15 mouse cellular contexts compared by ENCODE assay signal in the genomic region with DNA sequence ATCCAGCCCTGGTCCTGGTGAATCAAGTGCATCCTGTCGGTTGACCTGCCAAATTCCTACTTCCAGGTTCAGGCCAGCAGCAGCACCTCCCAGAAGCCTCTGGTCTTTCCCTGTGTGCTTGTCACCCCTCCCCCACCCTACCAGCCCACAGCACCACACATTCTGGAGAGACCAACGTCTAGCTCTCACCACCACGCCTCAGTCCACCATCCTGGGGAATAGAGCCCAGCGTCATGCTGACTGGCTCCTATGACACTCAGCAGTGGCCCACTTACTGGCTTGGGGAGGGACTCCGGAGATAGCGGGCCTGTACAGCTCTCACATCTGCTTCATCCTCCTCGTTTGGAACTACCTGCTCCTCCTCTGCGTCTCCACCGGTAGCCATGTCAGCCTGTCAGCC. TPM values are rescaled to one million over a fixed set of nuclear protein-coding genes. Genes with fewer than 3 reads are reported as not detected.
A peak's percentile ranks its signal among the peaks of the same experiment; 100 is the strongest.
DNase-seq lines count a peak whose midpoint lies in the region; ATAC-seq and TF ChIP-seq lines count a peak whose summit lies in the region.
"Had no signal": no experiment of that assay in that cellular context is flagged by ENCODE, and none has a peak within 500 bp of the region (broad histone marks: within the 10 kb centered on the region; RNA-seq: fewer than 3 reads in every experiment).

No protein-coding gene starts in this region.

- no peaks in the 10 kb centered on the region for H3K4me1 ChIP-seq in forebrain, embryonic 11.5 days (replicated peaks; ENCODE audit: control insufficient read depth, insufficient read depth, low read length)
- no peaks in the 10 kb centered on the region for H3K4me1 ChIP-seq in forebrain, embryonic 14.5 days (ENCODE audit: control insufficient read depth, insufficient read depth, low read length)
- H3K4me1 ChIP-seq in ES-E14 (ENCODE audit: control insufficient read depth in 2 of 2, insufficient read depth in 2 of 2, low read length in 2 of 2, poor library complexity in 1 of 2) = peaks cover 11 to 16% of the 10 kb centered on the region in 2 experiments; a peak in 3 of 4 replicates
- H3K4me1 ChIP-seq in intestine, postnatal 0 days (replicated peaks; ENCODE audit: control insufficient read depth, insufficient read depth, low read length) = peaks cover 3% of the 10 kb centered on the region; the same call in 1 of the 2 replicates
- H3K4me1 ChIP-seq in liver, postnatal 0 days (ENCODE audit: insufficient read depth) = peaks cover 3% of the 10 kb centered on the region; the same call in 1 of the 2 replicates
- H3K4me1 ChIP-seq: forebrain, embryonic 12.5 days had no signal

- H3K4me2 ChIP-seq in forebrain, embryonic 11.5 days (ENCODE audit: low read depth, low read length, severe bottlenecking) = 0 out of 2 replicates have a peak overlapping the region, but pooled peaks have one; percentile 1
- H3K4me2 ChIP-seq in forebrain, embryonic 14.5 days (ENCODE audit: low read length) = no peak overlapping the region
- H3K4me2 ChIP-seq in intestine, postnatal 0 days (replicated peaks; ENCODE audit: low read depth) = 0 out of 2 replicates have a peak overlapping the region, but pooled peaks have one; percentile 37
- H3K4me2 ChIP-seq in liver, postnatal 0 days (ENCODE audit: low read depth, low read length) = no peak overlapping the region
- H3K4me2 ChIP-seq: forebrain, embryonic 12.5 days; liver, embryonic 12.5 days had no signal

- WGBS in forebrain, embryonic 11.5 days = 77% methylated on average over 9 of the region's 9 CpGs
- 79% methylated on average over 9 of the region's 9 CpGs for WGBS in forebrain, embryonic 14.5 days
- 74% methylated on average over 9 of the region's 9 CpGs for WGBS in intestine, postnatal 0 days
- 63% methylated on average over 9 of the region's 9 CpGs for WGBS in liver, postnatal 0 days (ENCODE audit: insufficient replicate concordance)

- H3K9ac ChIP-seq in forebrain, embryonic 11.5 days (ENCODE audit: low read length) = no peak overlapping the region
- H3K9ac ChIP-seq in forebrain, embryonic 14.5 days (ENCODE audit: low read length) = no peak overlapping the region
- peak overlapping the region; percentile 87 for H3K9ac ChIP-seq in ES-E14 (ENCODE audit: insufficient read depth, low read depth, low read length, poor library complexity, severe bottlenecking)
- no peak overlapping the region for H3K9ac ChIP-seq in intestine, postnatal 0 days (ENCODE audit: low read depth, low read length)
- H3K9ac ChIP-seq in liver, postnatal 0 days (replicated peaks) = no peak overlapping the region
- H3K9ac ChIP-seq: forebrain, embryonic 12.5 days; liver, embryonic 12.5 days had no signal

- no peaks in the 10 kb centered on the region; the same call in 1 of the 2 replicates for H3K9me3 ChIP-seq in forebrain, embryonic 11.5 days (ENCODE audit: control insufficient read depth, low read length)
- H3K9me3 ChIP-seq in forebrain, embryonic 14.5 days (replicated peaks; ENCODE audit: control insufficient read depth, low read length) = no peaks in the 10 kb centered on the region
- no peaks in the 10 kb centered on the region for H3K9me3 ChIP-seq in ES-E14 (ENCODE audit: control insufficient read depth, insufficient read depth, low read depth, low read length)
- no peaks in the 10 kb centered on the region for H3K9me3 ChIP-seq in intestine, postnatal 0 days (ENCODE audit: control insufficient read depth)
- H3K9me3 ChIP-seq in liver, postnatal 0 days (ENCODE audit: low read length) = no peaks in the 10 kb centered on the region
- H3K9me3 ChIP-seq: forebrain, embryonic 12.5 days; liver, embryonic 12.5 days had no signal

- DNase-seq in forebrain, embryonic 11.5 days (ENCODE audit: low spot score) = peak; percentile 47
- DNase-seq in forebrain, embryonic 14.5 days (ENCODE audit: low spot score) = no peak
- peak; percentile 54 for DNase-seq in ES-E14 (ENCODE audit: low read depth, low spot score)
- DNase-seq in heart, adult 9 months (ENCODE audit: low spot score in 2 of 2) = peak; percentile 14 to 31
- DNase-seq in ovary, postnatal 36 days (ENCODE audit: low spot score) = no peak
- DNase-seq in right cerebral cortex, postnatal 10 days (ENCODE audit: low spot score in 2 of 2) = no peak
- no peak for DNase-seq in liver, postnatal 0 days
- DNase-seq: kidney, postnatal 14 days had no signal

- H3K27me3 ChIP-seq in forebrain, embryonic 11.5 days (ENCODE audit: control insufficient read depth, insufficient read depth, low read length) = no peaks in the 10 kb centered on the region
- H3K27me3 ChIP-seq in forebrain, embryonic 14.5 days (replicated peaks; ENCODE audit: control insufficient read depth, insufficient read depth, low read length) = no peaks in the 10 kb centered on the region
- no peaks in the 10 kb centered on the region for H3K27me3 ChIP-seq in intestine, postnatal 0 days (replicated peaks; ENCODE audit: control insufficient read depth, insufficient read depth, low read length)
- H3K27me3 ChIP-seq in liver, postnatal 0 days (ENCODE audit: insufficient read depth, low read length) = no peaks in the 10 kb centered on the region
- H3K27me3 ChIP-seq: forebrain, embryonic 12.5 days; liver, embryonic 12.5 days; Patski had no signal

- no peak for TF ChIP-seq CTCF in intestine, postnatal 0 days (IDR thresholded peaks at IDR 0.05; ENCODE audit: low read depth)
- TF ChIP-seq CTCF in liver, postnatal 0 days (IDR thresholded peaks at IDR 0.05; ENCODE audit: low read depth) = no peak

- no peak overlapping the region for H3K27ac ChIP-seq in forebrain, embryonic 11.5 days (ENCODE audit: low read depth, low read length)
- no peak overlapping the region for H3K27ac ChIP-seq in forebrain, embryonic 14.5 days (ENCODE audit: low read depth, low read length)
- peak overlapping the region; percentile 99 for H3K27ac ChIP-seq in ES-E14 (ENCODE audit: insufficient read depth, low read depth, low read length, poor library complexity, severe bottlenecking)
- no peak overlapping the region for H3K27ac ChIP-seq in intestine, postnatal 0 days (ENCODE audit: low read depth, low read length)
- no peak overlapping the region for H3K27ac ChIP-seq in liver, postnatal 0 days (ENCODE audit: low read depth)
- H3K27ac ChIP-seq: forebrain, embryonic 12.5 days; liver, embryonic 12.5 days had no signal

- no peak overlapping the region for H3K4me3 ChIP-seq in forebrain, embryonic 11.5 days (ENCODE audit: low read depth, low read length)
- no peak overlapping the region for H3K4me3 ChIP-seq in forebrain, embryonic 14.5 days (ENCODE audit: low read depth, low read length)
- H3K4me3 ChIP-seq in ES-E14 (ENCODE audit: insufficient read depth in 1 of 2, low read depth in 1 of 2, low read length in 2 of 2, poor library complexity in 1 of 2, severe bottlenecking in 1 of 2) = peak overlapping the region; percentile 53 to 76
- H3K4me3 ChIP-seq in intestine, postnatal 0 days (ENCODE audit: low read depth, low read length) = no peak overlapping the region
- no peak overlapping the region for H3K4me3 ChIP-seq in liver, postnatal 0 days (ENCODE audit: low read depth, low read length)
- H3K4me3 ChIP-seq: forebrain, embryonic 12.5 days; liver, embryonic 12.5 days had no signal

- H3K36me3 ChIP-seq in forebrain, embryonic 11.5 days (ENCODE audit: control insufficient read depth, insufficient read depth, low read length) = no peaks in the 10 kb centered on the region
- no peaks in the 10 kb centered on the region for H3K36me3 ChIP-seq in forebrain, embryonic 14.5 days (ENCODE audit: control insufficient read depth, insufficient read depth, low read length)
- H3K36me3 ChIP-seq in ES-E14 (ENCODE audit: control insufficient read depth, insufficient read depth, low read length, poor library complexity, severe bottlenecking) = no peaks in the 10 kb centered on the region; the same call in 1 of the 2 replicates
- no peaks in the 10 kb centered on the region for H3K36me3 ChIP-seq in intestine, postnatal 0 days (ENCODE audit: control insufficient read depth, insufficient read depth)
- no peaks in the 10 kb centered on the region for H3K36me3 ChIP-seq in liver, postnatal 0 days (replicated peaks; ENCODE audit: insufficient read depth, low read length)
- H3K36me3 ChIP-seq: forebrain, embryonic 12.5 days; liver, embryonic 12.5 days had no signal

- ATAC-seq in forebrain, embryonic 11.5 days (replicated peaks; ENCODE audit: low FRiP score) = 0 out of 2 replicates have a peak, but pooled peaks have one; percentile 36
- ATAC-seq in forebrain, embryonic 14.5 days = no peak
- no peak for ATAC-seq in intestine, postnatal 0 days
- ATAC-seq in liver, postnatal 0 days = no peak
- ATAC-seq: liver, embryonic 12.5 days; Patski had no signal

- in situ Hi-C loops in ES-E14 (cut with MboI; ENCODE audit: low sequenced_read_pairs in 2 of 2, unreplicated experiment in 2 of 2) = no loop called here

- no peak for TF ChIP-seq EP300 in liver, postnatal 0 days (IDR thresholded peaks at IDR 0.05; ENCODE audit: low read depth)

TF ChIP-seq in ES-E14, 5 proteins besides CTCF, POLR2A, EP300 and RAD21:
- TF ChIP-seq ZC3H11A (IDR thresholded peaks at IDR 0.05; ENCODE audit: borderline replicate concordance, low read depth, low read length) = no peak
- TF ChIP-seq CHD2 (IDR thresholded peaks at IDR 0.05; ENCODE audit: low read depth, low read length) = no peak
- no peak for TF ChIP-seq HCFC1 (IDR thresholded peaks at IDR 0.05; ENCODE audit: borderline replicate concordance, insufficient read depth, low read length)
- TF ChIP-seq ZNF384 (IDR thresholded peaks at IDR 0.05; ENCODE audit: low read depth, low read length) = no peak
- no peak for TF ChIP-seq MAFK (IDR thresholded peaks at IDR 0.05; ENCODE audit: insufficient read depth, low read depth, low read length)

RNA-seq across cellular contexts. Expression of a gene that starts 0.9 kb away (rescaled TPM):
- polyA plus RNA-seq in forebrain, embryonic 11.5 days (2014; fragmentation: Nextera tagmentation; extraction: Ambion mirVana) = 1.8 and 2.2 TPM in 2 replicates
- polyA plus RNA-seq in forebrain, embryonic 14.5 days (2014; fragmentation: Nextera tagmentation; extraction: Ambion mirVana) = 0.70 and 0.93 TPM in 2 replicates
- 60.2 and 69.4 TPM in 2 replicates for total RNA-seq in ES-E14 (2012; rRNA removed)
- polyA plus RNA-seq in intestine, postnatal 0 days (2015; fragmentation: Nextera tagmentation; extraction: Ambion mirVana) = 0.61 and 0.99 TPM in 2 replicates
- 0.04 and 0.20 TPM in 2 replicates for polyA plus RNA-seq in liver, postnatal 0 days (2015; fragmentation: Nextera tagmentation; extraction: Ambion mirVana)
- total RNA-seq: hematopoietic stem cell, adult 5-6 weeks; megakaryocyte-erythroid progenitor cell, adult 5-6 weeks; neutrophil, adult 5-6 weeks had no signal
- polyA plus RNA-seq: Patski had no signal

RNA-seq across cellular contexts. Expression of a gene that starts 3.2 kb away (rescaled TPM):
- polyA plus RNA-seq in forebrain, embryonic 11.5 days (2014; fragmentation: Nextera tagmentation; extraction: Ambion mirVana) = 0.12 and 0.20 TPM in 2 replicates
- not detected in 2 replicates for polyA plus RNA-seq in forebrain, embryonic 14.5 days (2014; fragmentation: Nextera tagmentation; extraction: Ambion mirVana)
- 68.0 and 204 TPM in 2 replicates for total RNA-seq in ES-E14 (2012; rRNA removed)
- polyA plus RNA-seq in intestine, postnatal 0 days (2015; fragmentation: Nextera tagmentation; extraction: Ambion mirVana) = 136 and 161 TPM in 2 replicates
- not detected in 2 replicates for polyA plus RNA-seq in liver, postnatal 0 days (2015; fragmentation: Nextera tagmentation; extraction: Ambion mirVana)
- total RNA-seq: hematopoietic stem cell, adult 5-6 weeks; megakaryocyte-erythroid progenitor cell, adult 5-6 weeks; neutrophil, adult 5-6 weeks had no signal
- polyA plus RNA-seq: forebrain, embryonic 12.5 days; liver, embryonic 12.5 days; Patski had no signal

Comparison
In these comparisons a context has a peak if more than half of its experiments do, and no peak if none do; other contexts are left out.
1. DNase-seq: peak in forebrain, embryonic 11.5 days (single experiment), ES-E14 (single experiment) and heart, adult 9 months (2 of 2); none in forebrain, embryonic 14.5 days (single experiment), ovary, postnatal 36 days (single experiment), right cerebral cortex, postnatal 10 days (0 of 2) and liver, postnatal 0 days (single experiment).
2. H3K4me2 ChIP-seq: peak in forebrain, embryonic 11.5 days (single experiment) and intestine, postnatal 0 days (single experiment); none in forebrain, embryonic 14.5 days (single experiment) and liver, postnatal 0 days (single experiment).
3. H3K4me3 ChIP-seq: peak in ES-E14 (2 of 2); none in forebrain, embryonic 11.5 days (single experiment), forebrain, embryonic 14.5 days (single experiment), intestine, postnatal 0 days (single experiment) and liver, postnatal 0 days (single experiment).
4. RNA of a gene that starts 3.2 kb away (polyA plus RNA-seq): 136 to 161 TPM in intestine, postnatal 0 days; 0.12 to 0.20 TPM in forebrain, embryonic 11.5 days, not detected in forebrain, embryonic 14.5 days and not detected in liver, postnatal 0 days; every median in the first group is over 100 times any median in the second.